ENCODE assay signal across 8 mouse cellular contexts in the genomic region with DNA sequence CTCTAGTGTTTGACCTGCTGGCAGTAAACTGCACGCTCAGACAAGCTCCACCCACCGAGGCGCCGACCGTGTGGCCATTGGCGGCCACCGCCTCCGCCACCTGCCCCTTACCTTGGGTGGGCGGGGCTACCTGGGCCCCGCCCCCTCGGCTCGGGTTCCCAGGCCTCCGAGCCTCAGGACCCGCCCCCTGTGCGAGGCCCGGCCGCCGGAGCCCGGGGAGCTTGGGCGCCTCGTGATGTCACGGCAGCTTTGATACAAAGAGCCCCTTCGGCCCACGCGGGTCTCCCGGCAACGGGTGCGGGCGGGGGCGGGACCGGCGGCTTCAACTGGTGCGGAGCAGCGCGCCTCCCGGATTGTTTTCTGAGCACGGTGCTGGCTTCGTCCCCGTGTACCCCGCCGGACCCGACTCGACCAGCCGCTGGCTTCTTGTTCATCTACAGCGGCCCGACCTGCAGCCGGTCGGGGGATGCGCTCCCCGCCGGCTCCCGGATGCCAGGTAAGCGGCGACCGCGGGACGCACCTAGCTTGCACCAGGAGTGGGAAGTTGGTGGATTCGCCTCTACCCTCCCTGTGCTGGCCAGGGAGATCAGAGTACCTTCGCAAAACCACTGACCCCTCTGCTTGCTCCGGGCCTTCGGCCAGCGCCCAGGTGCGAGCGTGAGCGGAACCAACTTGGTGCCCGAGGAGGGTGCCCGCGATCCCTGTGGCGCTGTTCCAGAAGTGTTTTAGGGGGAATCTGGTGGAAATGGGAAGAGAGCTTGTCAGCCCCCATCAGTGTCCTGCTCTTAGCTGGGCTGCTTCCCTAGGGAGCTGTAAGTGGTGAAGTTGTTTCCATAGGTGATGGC.
DNase-seq lines count a peak whose midpoint lies in the region; ATAC-seq and TF ChIP-seq lines count a peak whose summit lies in the region.

No protein-coding gene starts in this region.

- no peak overlapping the region for H3K27ac ChIP-seq in brown adipose tissue, adult 24 weeks (replicated peaks; ENCODE audit: low read depth, low read length)
- no peak overlapping the region; the same call in 1 of the 2 replicates for H3K27ac ChIP-seq in forebrain, embryonic 11.5 days (ENCODE audit: low read depth, low read length)
- H3K27ac ChIP-seq in hindbrain, embryonic 11.5 days (ENCODE audit: low read depth, low read length), result 0 out of 2 replicates have a peak overlapping the region, but pooled peaks have one; percentile 44

- H3K4me1 ChIP-seq in E14TG2a.4 (replicated peaks; ENCODE audit: low read depth, low read length), result peaks cover 64% of the 10 kb centered on the region
- H3K4me1 ChIP-seq in brown adipose tissue, adult 24 weeks (ENCODE audit: control insufficient read depth, insufficient read depth, insufficient read length, low read length), result peaks cover 3% of the 10 kb centered on the region
- H3K4me1 ChIP-seq in forebrain, embryonic 11.5 days (replicated peaks; ENCODE audit: control insufficient read depth, insufficient read depth, low read length), result peaks cover 12% of the 10 kb centered on the region
- H3K4me1 ChIP-seq in hindbrain, embryonic 11.5 days (replicated peaks; ENCODE audit: control insufficient read depth, insufficient read depth, low read length), result peaks cover 9% of the 10 kb centered on the region

- peak overlapping the region; percentile 96 for H3K4me2 ChIP-seq in forebrain, embryonic 11.5 days (ENCODE audit: low read depth, low read length, severe bottlenecking)
- H3K4me2 ChIP-seq in hindbrain, embryonic 11.5 days (replicated peaks; ENCODE audit: low read depth, low read length), result peak overlapping the region; percentile 98

- peaks cover 24% of the 10 kb centered on the region for H3K27me3 ChIP-seq in E14TG2a.4 (ENCODE audit: insufficient read depth, low read length)
- H3K27me3 ChIP-seq in forebrain, embryonic 11.5 days (ENCODE audit: control insufficient read depth, insufficient read depth, low read length), result no peaks in the 10 kb centered on the region
- no peaks in the 10 kb centered on the region for H3K27me3 ChIP-seq in hindbrain, embryonic 11.5 days (ENCODE audit: control insufficient read depth, insufficient read depth, low read length)

- H3K4me3 ChIP-seq in E14TG2a.4 (replicated peaks; ENCODE audit: low read length), result peak overlapping the region; percentile 83
- H3K4me3 ChIP-seq in brown adipose tissue, adult 24 weeks (ENCODE audit: insufficient read depth, low read depth, low read length), result peak overlapping the region; percentile 38
- peak overlapping the region; percentile 60 for H3K4me3 ChIP-seq in forebrain, embryonic 11.5 days (ENCODE audit: low read depth, low read length)
- peak overlapping the region; percentile 51 for H3K4me3 ChIP-seq in hindbrain, embryonic 11.5 days (ENCODE audit: low read depth, low read length)

- H3K9ac ChIP-seq in forebrain, embryonic 11.5 days (ENCODE audit: low read length), result peak overlapping the region; percentile 78
- peak overlapping the region; percentile 76 for H3K9ac ChIP-seq in hindbrain, embryonic 11.5 days (ENCODE audit: low read depth, low read length)

- peak; percentile 94 for DNase-seq in forebrain, embryonic 11.5 days (ENCODE audit: low spot score)
- DNase-seq in hindbrain, embryonic 11.5 days (ENCODE audit: low spot score), result peak; percentile 90
- DNase-seq in layer of hippocampus, adult 9-11 months, result peak; percentile 74
- peak; percentile 84 for DNase-seq in lung, postnatal 10 days
- peak; percentile 88 for DNase-seq in ovary, postnatal 36 days (ENCODE audit: low spot score)
- peak; percentile 80 for DNase-seq in thymus, postnatal 14 days

- H3K36me3 ChIP-seq in E14TG2a.4 (ENCODE audit: insufficient read depth, low read length), result no peaks in the 10 kb centered on the region; the same call in 1 of the 2 replicates
- H3K36me3 ChIP-seq in forebrain, embryonic 11.5 days (ENCODE audit: control insufficient read depth, insufficient read depth, low read length), result no peaks in the 10 kb centered on the region
- H3K36me3 ChIP-seq in hindbrain, embryonic 11.5 days (ENCODE audit: control insufficient read depth, insufficient read depth, low read length), result no peaks in the 10 kb centered on the region

- WGBS in forebrain, embryonic 11.5 days, result under 1% methylated on average over 66 of the region's 69 CpGs
- under 1% methylated on average over 68 of the region's 69 CpGs for WGBS in hindbrain, embryonic 11.5 days

- no peaks in the 10 kb centered on the region for H3K9me3 ChIP-seq in E14TG2a.4 (ENCODE audit: low read length)
- H3K9me3 ChIP-seq in forebrain, embryonic 11.5 days (ENCODE audit: control insufficient read depth, low read length), result no peaks in the 10 kb centered on the region
- H3K9me3 ChIP-seq in hindbrain, embryonic 11.5 days (ENCODE audit: control insufficient read depth, low read length), result no peaks in the 10 kb centered on the region

- TF ChIP-seq CTCF in E14TG2a.4 (conservative IDR thresholded peaks at IDR 0.05; ENCODE audit: low read length), result no peak

- ATAC-seq in forebrain, embryonic 11.5 days (replicated peaks; ENCODE audit: low FRiP score), result peak; percentile 87
- peak; percentile 75 for ATAC-seq in hindbrain, embryonic 11.5 days (ENCODE audit: low FRiP score)
